ENCODE assay signal across 20 mouse cellular contexts in genomic region chr5:127910356-127910755, GRCm38 (mm10).
"Had no signal": no experiment of that assay in that cellular context is flagged by ENCODE, and none has a peak within 500 bp of the region (broad histone marks: within the 10 kb centered on the region; RNA-seq: fewer than 3 reads in every experiment).

No protein-coding gene starts in this region.

- H3K9me3 ChIP-seq: limb, embryonic 12.5 days; limb, embryonic 15.5 days; midbrain, embryonic 10.5 days; neural tube, embryonic 12.5 days; neural tube, embryonic 15.5 days had no signal

- H3K27ac ChIP-seq: limb, embryonic 12.5 days; limb, embryonic 15.5 days; liver, embryonic 14.5 days; macrophage; midbrain, embryonic 10.5 days; neural tube, embryonic 12.5 days; neural tube, embryonic 15.5 days; stomach, postnatal 0 days had no signal

- H3K27me3 ChIP-seq: limb, embryonic 12.5 days; limb, embryonic 15.5 days; neural tube, embryonic 12.5 days; neural tube, embryonic 15.5 days had no signal

- ATAC-seq: liver, postnatal 0 days; lung, postnatal 0 days had no signal

- H3K4me2 ChIP-seq: limb, embryonic 12.5 days; limb, embryonic 15.5 days; liver, embryonic 11.5 days; lung, embryonic 14.5 days; neural tube, embryonic 12.5 days; neural tube, embryonic 15.5 days had no signal

- H3K4me1 ChIP-seq: limb, embryonic 12.5 days; limb, embryonic 15.5 days; midbrain, embryonic 10.5 days; neural tube, embryonic 12.5 days; neural tube, embryonic 15.5 days had no signal

- H3K36me3 ChIP-seq: limb, embryonic 12.5 days; limb, embryonic 15.5 days; midbrain, embryonic 10.5 days; neural tube, embryonic 12.5 days; neural tube, embryonic 15.5 days had no signal

- H3K4me3 ChIP-seq: limb, embryonic 12.5 days; limb, embryonic 15.5 days; midbrain, embryonic 10.5 days; neural tube, embryonic 12.5 days; neural tube, embryonic 15.5 days had no signal

- DNase-seq: kidney, adult 18-20 months; kidney, postnatal 4 days; left cerebral cortex, postnatal 4 days; liver, postnatal 0 days; lung, embryonic 14.5 days; midbrain, embryonic 14.5 days; right cerebral cortex, adult 18-20 months; right cerebral cortex, postnatal 14 days; right cerebral cortex, postnatal 4 days; thymus, postnatal 25 days had no signal

- H3K9ac ChIP-seq: limb, embryonic 12.5 days; limb, embryonic 15.5 days; liver, embryonic 14.5 days; liver, postnatal 0 days; lung, embryonic 14.5 days; neural tube, embryonic 12.5 days; neural tube, embryonic 15.5 days had no signal
